Mouse (Mus musculus) 3T3-L1 (cell line): Measurements from ENCODE around the gene Cyp2c55.
A peak's percentile ranks its signal among the peaks of the same experiment; 100 is the strongest.

Experiments
- DNase-seq: peaks from one replicate; pipeline ENCODE4 v3.0.0-alpha.2; 2015; ENCODE audit warnings: low read depth, low spot score

Cyp2c55 gene

DNA sequence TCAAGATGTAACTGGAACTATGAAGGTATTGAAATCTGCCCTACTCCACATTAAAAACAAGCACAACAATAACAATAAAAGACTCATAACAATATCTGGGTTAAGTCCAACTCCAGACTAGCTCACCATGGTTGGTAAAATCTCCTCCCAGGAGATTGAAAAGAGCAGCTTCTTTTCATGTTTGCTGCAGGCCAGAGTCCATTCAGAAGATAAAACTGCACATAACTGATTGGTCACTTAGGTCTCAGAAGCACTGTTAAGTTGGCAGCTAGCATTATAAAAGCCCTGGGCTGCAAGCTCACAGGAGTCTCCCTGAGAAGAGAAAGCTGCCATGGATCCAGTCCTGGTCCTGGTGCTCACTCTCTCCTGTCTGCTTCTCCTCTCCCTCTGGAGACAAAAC lies at the start of gene Cyp2c55:
Gene Cyp2c55 (plus strand): TSS at position 305 of the 400 bp plus-strand sequence.
- DNase-seq = no peak

DNA sequence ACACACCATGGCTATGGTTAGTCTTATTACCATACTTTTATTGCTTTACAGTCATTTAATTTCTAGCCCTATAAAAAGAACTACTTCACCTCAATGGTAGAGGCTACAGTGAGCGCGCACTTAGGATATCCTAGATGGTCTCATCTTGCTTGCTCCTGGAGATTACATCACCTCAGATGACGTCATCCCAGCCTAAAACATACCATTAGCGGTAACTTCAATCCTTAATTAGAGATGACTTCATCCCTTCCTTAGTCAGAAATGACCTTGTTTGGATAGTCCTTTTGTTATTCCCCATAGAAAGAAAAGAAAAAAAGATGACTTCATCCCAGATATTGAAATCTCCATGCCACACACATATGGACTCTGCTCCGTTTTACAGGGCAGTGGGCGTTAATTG lies 36.1 kb upstream of the Cyp2c55 start:
- DNase-seq = peak; percentile 38

DNA sequence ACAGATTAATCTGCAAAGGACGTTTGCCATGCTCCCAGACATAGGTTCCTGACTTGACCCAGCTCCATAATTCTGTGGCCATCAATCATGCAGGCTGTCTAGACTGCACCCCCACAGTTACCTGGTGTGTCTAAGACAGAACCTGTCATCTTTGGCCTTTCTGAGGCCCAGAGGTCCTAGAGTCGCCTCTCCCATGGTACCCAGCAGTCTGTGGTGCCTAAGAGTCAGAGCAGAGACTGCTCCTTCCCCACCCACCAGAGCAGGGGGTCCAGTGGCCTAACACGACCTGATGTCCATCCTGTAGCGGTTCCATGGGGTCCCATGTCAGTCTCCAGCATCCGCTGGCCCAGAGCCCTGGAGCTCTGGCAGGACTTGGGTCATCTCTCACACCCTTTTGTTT lies 34.2 kb upstream of the Cyp2c55 start:
- DNase-seq = no peak

DNA sequence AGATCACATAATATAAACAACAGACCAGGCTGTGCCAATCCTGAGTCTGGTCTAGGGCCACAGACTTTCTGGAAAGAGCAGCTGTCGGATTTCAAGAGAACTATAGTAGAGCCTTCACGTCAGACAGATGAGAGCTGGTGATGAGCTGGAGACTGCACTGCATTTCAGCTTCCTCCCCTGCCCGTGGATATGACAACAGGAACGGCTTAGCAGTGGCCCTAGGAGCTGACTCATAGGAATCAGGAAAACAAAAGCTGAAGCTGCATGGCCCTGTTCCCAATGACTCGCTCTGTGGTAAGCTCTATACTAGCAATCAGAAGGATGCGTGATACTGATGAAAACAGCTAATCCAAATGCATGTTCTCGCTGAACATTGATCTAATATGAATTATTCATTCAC lies 33.2 kb upstream of the Cyp2c55 start:
- DNase-seq = peak; percentile 99

DNA sequence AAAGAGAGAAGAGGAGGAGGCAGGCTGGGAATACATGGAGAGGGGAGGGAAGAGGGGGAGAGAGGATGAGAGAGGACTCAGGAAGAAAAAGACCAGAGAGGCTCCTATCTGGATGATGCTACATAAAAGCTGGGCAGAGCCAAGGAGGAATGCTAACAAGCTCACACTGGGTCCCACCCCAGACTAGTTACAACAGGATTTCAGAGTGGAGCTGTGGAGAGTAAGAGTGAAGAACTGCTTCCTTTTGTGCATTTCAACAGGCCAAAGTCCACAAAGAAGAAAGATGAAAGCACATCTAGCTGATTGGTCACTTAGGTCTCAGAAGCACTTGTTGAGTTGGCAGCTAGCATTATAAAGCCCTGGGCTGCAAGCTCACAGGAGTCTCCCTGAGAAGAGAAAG lies 30.6 kb upstream of the Cyp2c55 start:
- DNase-seq = no peak

DNA sequence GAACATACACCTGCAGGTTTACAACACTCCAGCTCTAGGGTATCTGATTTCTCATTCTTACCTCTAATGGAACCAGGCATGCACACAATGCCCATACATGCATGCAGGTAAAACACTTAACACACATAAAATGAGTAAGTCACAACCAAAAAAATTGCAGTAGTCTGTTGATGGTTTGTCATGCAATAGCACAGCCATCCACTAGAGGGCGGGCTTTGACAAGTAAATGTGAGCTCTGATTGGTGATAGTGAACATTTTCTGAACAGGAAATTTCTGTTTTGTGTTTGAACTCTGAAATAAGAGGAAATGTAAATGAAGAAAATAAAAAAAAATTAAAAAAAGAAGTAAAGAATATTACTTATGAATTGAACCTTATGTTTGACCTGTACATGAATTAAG lies 24.9 kb upstream of the Cyp2c55 start:
- peak; percentile 88 for DNase-seq

DNA sequence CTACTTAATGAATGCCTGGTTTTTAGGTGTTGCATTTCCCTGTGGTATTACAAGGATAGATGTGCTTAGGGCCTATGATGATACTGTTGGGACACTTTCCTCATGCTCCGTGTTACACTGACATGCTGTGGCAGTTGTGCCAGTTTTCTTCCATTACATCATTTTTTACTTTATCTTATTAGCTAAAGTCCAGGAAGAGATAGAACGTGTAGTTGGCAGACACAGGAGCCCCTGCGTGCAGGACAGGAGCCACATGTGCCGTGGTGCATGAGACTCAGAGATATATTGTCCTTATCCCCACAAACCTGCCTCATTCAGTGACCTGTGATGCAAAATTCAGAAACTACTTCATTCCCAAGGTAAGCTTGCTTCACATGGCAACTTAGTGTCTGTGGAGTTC lies 8.6 kb upstream of the Cyp2c55 start:
- no peak for DNase-seq

DNA sequence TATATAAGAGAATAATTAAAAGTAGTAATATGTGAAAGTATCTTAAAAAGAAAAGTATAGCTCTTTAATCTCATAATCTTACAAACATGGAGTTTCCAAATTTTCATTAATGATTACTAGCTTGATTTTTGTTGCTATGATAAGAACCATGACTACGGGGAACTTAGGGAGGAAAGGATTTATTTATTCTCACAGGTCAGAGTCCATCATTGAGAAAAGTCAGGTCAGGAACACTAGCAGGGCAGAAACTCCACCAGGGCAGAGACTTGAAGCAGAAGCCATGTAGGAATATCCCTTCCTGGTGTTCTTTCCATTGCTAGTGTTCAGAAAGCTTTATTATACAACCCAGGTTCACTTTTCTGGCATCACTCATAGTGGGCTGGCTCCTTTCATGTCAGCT lies 8.1 kb upstream of the Cyp2c55 start:
- no peak for DNase-seq

DNA sequence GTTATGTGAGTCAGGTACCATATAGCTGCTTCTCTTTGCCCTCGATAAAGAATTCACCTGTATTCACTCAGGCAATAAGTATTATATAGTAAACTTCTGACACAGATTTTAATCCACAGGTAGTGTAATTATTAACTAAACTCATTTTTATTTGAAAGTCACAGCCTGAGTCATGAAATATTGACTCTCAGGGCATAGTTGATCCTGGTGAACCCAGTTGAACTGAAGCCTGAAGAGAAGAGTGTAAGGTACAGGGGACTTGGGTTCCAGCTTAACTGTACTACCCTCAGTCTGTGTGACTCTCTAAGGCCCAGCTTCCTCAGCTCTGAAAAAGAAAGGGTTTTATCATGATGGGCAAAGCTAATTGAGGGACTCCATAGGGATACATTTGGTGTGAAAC lies 1.7 kb upstream of the Cyp2c55 start:
- no peak for DNase-seq

DNA sequence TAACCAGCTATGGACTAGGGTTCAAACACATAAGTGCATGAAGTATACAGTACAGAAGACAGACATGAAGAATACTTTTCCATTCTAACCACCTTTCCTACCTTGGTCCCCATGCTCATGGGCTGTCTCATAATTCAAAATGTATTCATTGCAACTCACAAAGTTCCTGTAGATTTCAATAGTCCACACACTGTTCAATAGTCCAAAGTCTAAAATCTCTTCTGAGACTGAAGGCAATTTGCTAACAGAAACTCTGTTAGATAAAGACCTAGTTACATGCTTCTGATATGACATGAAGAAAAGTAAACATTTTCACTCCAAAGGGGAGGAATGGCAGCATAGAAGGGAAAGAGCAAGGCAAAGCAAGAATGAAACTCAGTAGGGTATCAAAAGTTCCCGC lies 51.1 kb downstream of the Cyp2c55 start:
- DNase-seq = no peak

DNA sequence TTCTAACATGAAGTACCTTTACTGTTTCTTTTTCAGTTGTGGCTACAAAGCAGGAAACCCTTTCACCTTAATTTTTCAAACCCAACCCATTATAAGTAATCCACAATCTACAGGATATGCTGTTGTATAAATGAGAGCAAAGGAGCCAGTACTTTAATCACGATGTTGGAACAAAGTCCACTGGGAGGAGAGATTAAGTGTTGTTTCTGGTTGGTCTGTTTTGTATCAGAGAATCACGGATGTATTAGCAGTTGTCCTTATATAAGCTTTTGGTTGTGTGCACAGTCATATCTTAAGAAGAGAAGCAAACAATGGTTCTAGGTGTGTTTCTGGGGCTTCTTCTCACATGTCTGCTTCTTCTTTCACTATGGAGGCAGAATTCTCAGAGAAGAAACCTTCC lies 53.9 kb downstream of the Cyp2c55 start, which contains the start of gene Cyp2c65:
Gene Cyp2c65 (plus strand): TSS at position 297 of the 400 bp plus-strand sequence.
- DNase-seq = no peak
